Mouse (Mus musculus) thymus, adult 2 months (tissue): ENCODE data around the gene Stpg2.

Experiments used
- CTCF ChIP-seq: fragments of 200-500 bp; IDR thresholded peaks from 2 replicates; pipeline ENCODE4 v1.5.1; 2012; ENCODE audit warnings: mild to moderate bottlenecking, control low read depth, low read length, moderate library complexity, borderline replicate concordance; ENCODE audit not compliant: control insufficient read depth, poor library complexity, insufficient read depth; ENCODE audit errors: extremely low read depth
- POLR2A ChIP-seq: fragments of 200-500 bp; IDR thresholded peaks from 2 replicates; pipeline ENCODE4 v1.6.1; 2012; ENCODE audit warnings: mild to moderate bottlenecking, low read length, control low read depth, moderate library complexity; ENCODE audit not compliant: control insufficient read depth, poor library complexity, insufficient read depth; ENCODE audit errors: extremely low read depth

DNA sequence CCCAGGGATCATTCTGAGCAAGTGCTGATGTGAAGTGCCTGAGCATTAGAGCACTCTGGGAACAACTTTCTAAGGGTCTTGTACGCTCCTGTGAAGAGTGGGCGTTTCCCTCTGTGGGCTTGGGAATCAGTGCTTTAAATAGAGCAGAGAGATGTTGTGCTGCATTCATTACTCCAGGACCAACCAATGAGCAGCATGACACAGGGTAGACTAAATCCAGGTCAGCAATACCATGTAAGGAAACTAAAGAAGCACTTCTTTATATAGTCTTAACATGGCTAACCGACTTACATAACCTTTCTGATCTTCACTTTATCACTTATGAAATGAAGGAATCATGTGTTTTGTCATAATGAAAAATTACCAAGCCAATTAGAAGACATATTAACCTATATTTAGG lies 290.4 kb downstream of the Stpg2 start:
- no peak for TF ChIP-seq POLR2A
- no peak for TF ChIP-seq CTCF
